Mouse (Mus musculus) CH12.LX (cell line): ENCODE results near the gene Olfr1368. TPM values are rescaled to one million over a fixed set of nuclear protein-coding genes. Genes with fewer than 3 reads are reported as not detected.
A peak's percentile ranks its signal among the peaks of the same experiment; 100 is the strongest.

ENCODE experiments used
- DNase-seq: peaks from one replicate; pipeline ENCODE4 v3.0.0-alpha.2; 2013; ENCODE audit errors: extremely low read depth
- H3K27ac ChIP-seq: 2 replicates; pipeline ENCODE4 v1.5.1; 2012; ENCODE audit warnings: low read depth, mild to moderate bottlenecking, control low read depth, moderate library complexity; ENCODE audit not compliant: insufficient read depth
- H3K27me3 ChIP-seq: replicated peaks from 2 replicates; pipeline ENCODE3; 2012; ENCODE audit warnings: inconsistent platforms
- H3K36me3 ChIP-seq, 2 experiments: replicated peaks in 1 of 2; 2 replicates each; pipeline versions ENCODE3 to v1.6.1; 2012; ENCODE audit warnings: inconsistent platforms in 1 of 2, low read length in 1 of 2, mild to moderate bottlenecking in 1 of 2, mixed read lengths in 1 of 2, moderate library complexity in 1 of 2; ENCODE audit not compliant: control insufficient read depth in 1 of 2, insufficient read depth in 1 of 2
- H3K4me1 ChIP-seq, 2 experiments: 2 replicates each; pipeline ENCODE4 v1.6.1; 2012; ENCODE audit warnings: inconsistent platforms in 1 of 2, moderate library complexity in 1 of 2; ENCODE audit not compliant: insufficient read depth in 2 of 2, control insufficient read depth in 1 of 2
- H3K4me2 ChIP-seq: 2 replicates; pipeline ENCODE4 v1.6.1; 2012; ENCODE audit warnings: low read depth, mild to moderate bottlenecking, control low read depth; ENCODE audit not compliant: poor library complexity, insufficient read depth, severe bottlenecking
- H3K4me3 ChIP-seq, 3 experiments: fragments of 150-350 bp in 1 of 3; sonication (generic) in 1 of 3; replicated peaks in 1 of 3; 2 replicates each; pipeline versions ENCODE3 to v1.5.1; 2011 to 2012; ENCODE audit warnings: low read depth in 2 of 3, low read length in 2 of 3, mild to moderate bottlenecking in 2 of 3, moderate library complexity in 2 of 3, control low read depth in 1 of 3, improper control_type of control experiment in 1 of 3, inconsistent platforms in 1 of 3, mixed read lengths in 1 of 3; ENCODE audit not compliant: poor library complexity in 1 of 3
- H3K79me2 ChIP-seq: replicated peaks from 2 replicates; pipeline ENCODE4 v1.6.1; 2012; ENCODE audit warnings: mild to moderate bottlenecking, moderate library complexity; ENCODE audit not compliant: control insufficient read depth, poor library complexity, insufficient read depth, severe bottlenecking; ENCODE audit errors: extremely low read depth
- H3K9ac ChIP-seq: 2 replicates; pipeline ENCODE4 v1.6.1; 2012; ENCODE audit warnings: low read depth, mild to moderate bottlenecking, control low read depth, moderate library complexity; ENCODE audit not compliant: insufficient read depth
- H3K9me3 ChIP-seq: replicated peaks from 2 replicates; pipeline ENCODE3; 2012; ENCODE audit warnings: low read length, inconsistent platforms, mixed read lengths
- BHLHE40 ChIP-seq: IDR thresholded peaks from 2 replicates; pipeline ENCODE4 v1.6.1; 2011; ENCODE audit warnings: mild to moderate bottlenecking, low read depth, low read length, improper control_type of control experiment
- E2F4 ChIP-seq: IDR thresholded peaks from 2 replicates; pipeline ENCODE4 v1.6.1; 2011; ENCODE audit warnings: low read depth, low read length, improper control_type of control experiment; ENCODE audit not compliant: insufficient replicate concordance
- HCFC1 ChIP-seq: IDR thresholded peaks from 2 replicates; pipeline ENCODE4 v1.6.1; 2012; ENCODE audit warnings: low read depth, mild to moderate bottlenecking, inconsistent platforms, low read length, improper control_type of control experiment
- KAT2A ChIP-seq: IDR thresholded peaks from 2 replicates; pipeline ENCODE4 v1.6.1; 2012; ENCODE audit warnings: low read length, improper control_type of control experiment, inconsistent platforms; ENCODE audit not compliant: insufficient replicate concordance
- MAZ ChIP-seq: IDR thresholded peaks from 2 replicates; pipeline ENCODE4 v1.6.1; 2012; ENCODE audit warnings: low read depth, mild to moderate bottlenecking, inconsistent platforms, low read length, improper control_type of control experiment, moderate library complexity
- MYC ChIP-seq: IDR thresholded peaks from 2 replicates; pipeline ENCODE4 v1.6.1; 2011; ENCODE audit warnings: low read depth, mild to moderate bottlenecking, improper control_type of control experiment, low read length
- NRF1 ChIP-seq: IDR thresholded peaks from 2 replicates; pipeline ENCODE4 v1.6.1; 2014; ENCODE audit warnings: low read depth, mild to moderate bottlenecking, inconsistent platforms, low read length, improper control_type of control experiment, moderate library complexity
- POLR2A ChIP-seq: IDR thresholded peaks from 2 replicates; pipeline ENCODE4 v1.6.1; 2011; ENCODE audit warnings: low read depth, mild to moderate bottlenecking, improper control_type of control experiment, low read length
- RCOR1 ChIP-seq: conservative IDR thresholded peaks from 2 replicates; pipeline ENCODE4 v1.6.1; 2012; ENCODE audit warnings: low read depth, mild to moderate bottlenecking, inconsistent platforms, low read length, improper control_type of control experiment
- SIN3A ChIP-seq: IDR thresholded peaks from 2 replicates; pipeline ENCODE4 v1.6.1; 2012; ENCODE audit warnings: low read length, improper control_type of control experiment, inconsistent platforms
- USF1 ChIP-seq: IDR thresholded peaks from 2 replicates; pipeline ENCODE4 v1.6.1; 2014; ENCODE audit warnings: low read depth, mild to moderate bottlenecking, inconsistent platforms, low read length, improper control_type of control experiment
- ZKSCAN1 ChIP-seq: IDR thresholded peaks from 2 replicates; pipeline ENCODE4 v1.6.1; 2012; ENCODE audit warnings: low read depth, inconsistent platforms, low read length, improper control_type of control experiment, borderline replicate concordance
- ZMIZ1 ChIP-seq: IDR thresholded peaks from 2 replicates; pipeline ENCODE4 v1.6.1; 2012; ENCODE audit warnings: low read depth, mild to moderate bottlenecking, inconsistent platforms, low read length, improper control_type of control experiment
- ZNF384 ChIP-seq: IDR thresholded peaks from 2 replicates; pipeline ENCODE4 v1.6.1; 2012; ENCODE audit warnings: low read depth, low read length, improper control_type of control experiment, inconsistent platforms
- dilution Hi-C: fragments of 300-500 bp; cut with MboI; formaldehyde crosslinking; loops from 2 replicates; pipeline ENCODE4 v1.14.3; 2020; ENCODE audit warnings: low sequenced_read_pairs; ENCODE audit not compliant: extremely low pct_unique_long_range_greater_than_20kb, extremely low pct_ligation_motif_present
- in situ Hi-C: fragments of 300-500 bp; cut with MboI; formaldehyde crosslinking; loops from 3 replicates; pipeline ENCODE4 v1.14.3; 2019; ENCODE audit warnings: low sequenced_read_pairs, low pct_ligation_motif_present, low pct_unique_long_range_greater_than_20kb, mixed read lengths
- polyA plus RNA-seq: library from polyadenylated mRNA; unstranded; fragments of >175 nt; gene quantifications from 2 replicates; pipeline ENCODE4 v1.2.1, GENCODE M21; 2012; ENCODE audit warnings: low read depth; ENCODE audit not compliant: insufficient read length
- total RNA-seq, 2 experiments: library from RNA; depleted of rRNA; stranded (reverse); fragments of 300-350 nt in 1 of 2; fragments of >200 nt in 1 of 2; gene quantifications; 2 replicates each; pipeline ENCODE4 v1.2.3; 2012 to 2014

Olfr1368 gene
- total and polyA plus RNA-seq, 3 experiments, result not detected

- in situ Hi-C loops, result loop anchor here (10.0 to 25.0 kb wide), 4 partner anchors 234 to 1059 kb away; no protein-coding TSS in a partner anchor
- TF ChIP-seq RCOR1 (no peak), BHLHE40 (0 out of 2 replicates have a peak, but pooled peaks have one; percentile 29), KAT2A (no peak), E2F4 (no peak), SIN3A (no peak), NRF1 (no peak), MAZ (peak; percentile 13; the same call in 1 of the 2 replicates), USF1 (no peak), POLR2A (no peak), ZNF384 (0 out of 2 replicates have a peak, but pooled peaks have one; percentile 4), HCFC1 (peak; percentile 11; the same call in 1 of the 2 replicates)
- DNase-seq, result peak; percentile 49
- Histone ChIP-seq H3K27me3 (peaks cover 2% of the 10 kb centered on the region), H3K9me3 (no peaks in the 10 kb centered on the region), H3K36me3 (no peaks in the 10 kb centered on the region), H3K4me1 (peaks cover 4 to 25% of the 10 kb centered on the region in 2 experiments; a peak in 3 of 4 replicates), H3K4me2 (peak overlapping the region; percentile 41), H3K9ac (no peak overlapping the region), H3K79me2 (no peaks in the 10 kb centered on the region), H3K4me3 (peak overlapping the region in 2 of 3 experiments; percentile 2 to 44), H3K27ac (no peak overlapping the region)
- dilution Hi-C loops, result no loop called here
These were observed 25.5 kb upstream of the Olfr1368 start for GRCm38 (mm10) chr13:21171156-21171530.

DNA sequence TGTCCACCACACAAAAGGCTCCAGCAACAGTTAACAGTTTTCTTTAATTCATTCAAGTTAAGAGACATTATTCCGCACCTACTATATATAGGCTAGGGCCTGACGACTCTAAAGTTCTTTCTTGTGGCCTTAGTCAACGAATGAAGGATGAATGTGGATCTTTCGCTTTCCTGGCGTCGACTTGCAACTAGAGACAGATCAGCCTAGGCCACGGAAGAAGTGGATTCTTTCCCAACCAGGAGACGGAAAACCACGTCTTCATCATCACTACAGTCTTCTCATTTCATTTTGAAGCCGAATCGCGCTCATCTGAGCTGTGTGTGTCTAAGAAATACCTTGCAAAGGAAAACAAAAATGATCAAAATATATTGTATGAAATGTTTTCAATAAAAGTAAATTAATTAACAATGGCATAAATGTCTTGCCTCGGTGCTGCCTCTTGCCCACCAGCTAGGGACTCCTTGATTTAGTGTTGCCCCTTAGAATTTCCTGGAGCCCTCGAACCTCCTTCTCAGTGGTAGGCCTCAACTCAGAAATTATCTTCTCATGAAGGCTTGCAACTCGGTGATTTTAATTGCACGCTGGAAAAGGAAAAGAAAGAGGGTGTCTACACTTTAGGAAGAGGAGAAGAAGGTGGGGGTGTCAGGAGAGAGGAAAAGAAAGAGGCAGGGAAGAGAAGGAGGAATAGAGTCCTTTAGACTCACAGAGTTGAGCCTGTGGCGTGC, 24.9 kb upstream of the Olfr1368 start:
- H3K4me3 ChIP-seq, result peak overlapping the region in 1 of 3 experiments; percentile 60
- H3K4me2 ChIP-seq, result peak overlapping the region; percentile 41
- H3K9me3 ChIP-seq, result no peaks in the 10 kb centered on the region
- TF ChIP-seq ZMIZ1 (no peak), ZKSCAN1 (no peak), HCFC1 (peak; percentile 35; the same call in 1 of the 2 replicates), MYC (peak; percentile 48; the same call in 1 of the 2 replicates)
- H3K79me2 ChIP-seq, result no peaks in the 10 kb centered on the region
- DNase-seq, result no peak
- dilution Hi-C loops, result no loop called here
- H3K27ac ChIP-seq, result no peak overlapping the region
- H3K36me3 ChIP-seq, result no peaks in the 10 kb centered on the region
- in situ Hi-C loops, result loop anchor here (10.0 to 25.0 kb wide), 4 partner anchors 233 to 1058 kb away; no protein-coding TSS in a partner anchor
- H3K27me3 ChIP-seq, result peaks cover 6% of the 10 kb centered on the region
- H3K9ac ChIP-seq, result no peak overlapping the region
- peaks cover 4 to 25% of the 10 kb centered on the region in 2 experiments; a peak in 3 of 4 replicates for H3K4me1 ChIP-seq
